Mouse (Mus musculus) intestine, embryonic 14.5 days (tissue): ENCODE measurements around the gene Rptn. TPM values are rescaled to one million over a fixed set of nuclear protein-coding genes. Genes with fewer than 3 reads are reported as not detected.

Experiments used
- ATAC-seq: fragments of 200-750 bp; cut with Nextera tagmentation; replicated peaks from 2 replicates; pipeline ENCODE4 v1.8.0; 2017; ENCODE audit warnings: low read depth, moderate number of reproducible peaks, moderate TSS enrichment, moderate library complexity; ENCODE audit not compliant: low FRiP score, low TSS enrichment
- DNase-seq: peaks from one replicate; pipeline ENCODE4 v3.0.0-alpha.2; 2018; ENCODE audit warnings: low spot score
- H3K27ac ChIP-seq: fragments of 300-500 bp; sonication (generic); 2 replicates; pipeline ENCODE4 v1.5.1; 2014; ENCODE audit warnings: low read depth, mild to moderate bottlenecking, control low read depth
- H3K27me3 ChIP-seq: fragments of 300-500 bp; sonication (generic); replicated peaks from 2 replicates; pipeline ENCODE4 v1.6.1; 2014; ENCODE audit warnings: low read length, control low read depth; ENCODE audit not compliant: control insufficient read depth, insufficient read depth
- H3K36me3 ChIP-seq: fragments of 300-500 bp; sonication (generic); 2 replicates; pipeline ENCODE4 v1.6.1; 2014; ENCODE audit warnings: low read length, control low read depth; ENCODE audit not compliant: control insufficient read depth, insufficient read depth
- H3K4me1 ChIP-seq: fragments of 300-500 bp; sonication (generic); replicated peaks from 2 replicates; pipeline ENCODE4 v1.6.1; 2014; ENCODE audit warnings: low read length, control low read depth, mixed read lengths; ENCODE audit not compliant: control insufficient read depth, insufficient read depth
- H3K4me2 ChIP-seq: fragments of 300-500 bp; sonication (generic); 2 replicates; pipeline ENCODE4 v1.6.1; 2014; ENCODE audit warnings: low read length
- H3K4me3 ChIP-seq: fragments of 300-500 bp; sonication (generic); 2 replicates; pipeline ENCODE4 v1.5.1; 2014; ENCODE audit warnings: low read depth, low read length, control low read depth, mixed read lengths
- H3K9ac ChIP-seq: fragments of 300-500 bp; sonication (generic); 2 replicates; pipeline ENCODE4 v1.6.1; 2014; ENCODE audit warnings: mild to moderate bottlenecking, low read length
- H3K9me3 ChIP-seq: fragments of 300-500 bp; sonication (generic); 2 replicates; pipeline ENCODE4 v1.6.1; 2016; ENCODE audit warnings: low read length, control low read depth; ENCODE audit not compliant: control insufficient read depth
- WGBS: fragments of 180-500 bp; shearing (Covaris S2); extraction: QIAGEN DNeasy Blood & Tissue Kit; methylation state at CpG from one replicate; pipeline ENCODE4 v1.1.7; 2014; 5-methylcytosine and 5-hydroxymethylcytosine counted together
- polyA plus RNA-seq: library from polyadenylated mRNA; unstranded; fragments of >200 nt; fragmentation: Nextera tagmentation; extraction: Ambion mirVana; gene quantifications from 2 replicates; pipeline ENCODE4 v1.2.1, GENCODE M21; 2014

The Rptn gene
- polyA plus RNA-seq, result not detected in 2 replicates

DNA sequence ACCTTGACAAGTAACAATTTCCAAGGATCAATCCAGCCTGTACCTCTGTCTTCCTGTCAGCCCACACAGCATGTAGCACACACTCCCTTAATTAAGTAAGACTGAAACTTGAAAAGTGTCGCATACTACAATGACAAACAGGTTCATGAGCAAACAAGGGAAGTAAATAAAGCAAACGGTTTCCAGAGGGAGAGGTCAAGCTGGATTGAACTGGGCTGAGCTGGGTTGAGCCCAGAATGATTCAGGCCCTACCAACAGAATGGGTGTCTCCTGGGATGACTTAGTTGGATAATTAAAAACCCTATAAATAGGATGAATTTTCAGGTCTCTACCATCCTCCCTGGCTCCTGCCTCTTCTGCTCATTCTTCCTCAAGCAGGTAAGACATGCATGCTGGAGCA lies at the start of gene Rptn:
Gene Rptn, plus strand, starts transcription at position 334 of the 400 bp plus-strand sequence.
- Histone ChIP-seq H3K27me3 (no peaks in the 10 kb centered on the region), H3K9ac (no peak within 1 kb of the TSS), H3K27ac (no peak within 1 kb of the TSS), H3K4me1 (no peaks in the 10 kb centered on the region), H3K4me3 (no peak within 1 kb of the TSS), H3K36me3 (no peaks in the 10 kb centered on the region), H3K4me2 (no peak within 1 kb of the TSS), H3K9me3 (no peaks in the 10 kb centered on the region)
- DNase-seq, result no peak
- 61% methylated on average over 2 of the region's 2 CpGs for WGBS
- ATAC-seq, result no peak

DNA sequence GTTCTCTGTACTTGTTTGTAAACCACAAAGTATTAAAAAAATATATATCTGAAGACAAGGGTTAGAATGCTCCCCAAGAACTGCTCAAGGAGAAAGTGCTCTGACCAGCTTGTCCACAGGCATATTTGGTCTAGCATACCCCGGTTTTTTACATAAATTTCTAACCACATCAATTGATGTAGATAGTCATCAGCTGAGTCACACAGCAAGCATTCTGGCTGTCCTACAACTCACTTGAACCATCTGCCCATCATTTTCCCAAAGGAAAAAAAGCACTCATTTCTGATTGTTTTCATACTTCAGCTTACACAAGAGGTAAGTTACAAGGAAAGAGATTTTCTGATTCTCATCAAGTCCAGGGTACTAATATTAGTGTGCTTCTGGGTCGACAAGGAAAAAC lies 46.6 kb upstream of the Rptn start:
- no peaks in the 10 kb centered on the region for H3K27me3 ChIP-seq
- H3K4me3 ChIP-seq, result no peak overlapping the region
- H3K4me1 ChIP-seq, result no peaks in the 10 kb centered on the region
- ATAC-seq (no peak), DNase-seq (no peak)
- WGBS, result 79% methylated on average over 2 of the region's 2 CpGs
- no peak overlapping the region for H3K9ac ChIP-seq
- no peak overlapping the region for H3K27ac ChIP-seq
- H3K4me2 ChIP-seq, result no peak overlapping the region
- no peaks in the 10 kb centered on the region for H3K36me3 ChIP-seq
- H3K9me3 ChIP-seq, result no peaks in the 10 kb centered on the region

DNA sequence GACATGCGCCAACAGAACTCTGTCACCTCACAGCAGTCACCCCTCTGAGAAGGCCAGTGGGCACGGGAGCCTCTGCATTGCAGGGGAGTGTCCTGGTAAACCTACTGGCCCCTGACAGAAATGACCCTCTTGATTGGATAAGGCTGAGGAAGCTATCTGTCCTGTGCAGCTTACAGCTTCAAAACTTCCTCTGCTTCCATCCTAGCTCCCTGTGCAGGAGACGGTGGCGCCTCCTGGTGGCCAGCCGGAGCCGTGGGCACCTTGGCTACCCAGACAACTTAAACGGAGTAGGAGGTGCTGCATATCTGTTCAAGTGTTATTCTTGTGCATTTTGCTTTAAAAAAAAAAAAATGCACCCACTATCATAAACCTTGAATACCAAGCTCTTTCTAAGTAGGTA lies 33.5 kb upstream of the Rptn start:
- Histone ChIP-seq H3K27me3 (no peaks in the 10 kb centered on the region), H3K27ac (no peak overlapping the region), H3K9me3 (no peaks in the 10 kb centered on the region), H3K4me2 (no peak overlapping the region), H3K36me3 (no peaks in the 10 kb centered on the region), H3K4me1 (no peaks in the 10 kb centered on the region), H3K4me3 (no peak overlapping the region), H3K9ac (no peak overlapping the region)
- DNase-seq (peak; percentile 69), ATAC-seq (no peak)
- WGBS, result 21% methylated on average over 7 of the region's 7 CpGs

DNA sequence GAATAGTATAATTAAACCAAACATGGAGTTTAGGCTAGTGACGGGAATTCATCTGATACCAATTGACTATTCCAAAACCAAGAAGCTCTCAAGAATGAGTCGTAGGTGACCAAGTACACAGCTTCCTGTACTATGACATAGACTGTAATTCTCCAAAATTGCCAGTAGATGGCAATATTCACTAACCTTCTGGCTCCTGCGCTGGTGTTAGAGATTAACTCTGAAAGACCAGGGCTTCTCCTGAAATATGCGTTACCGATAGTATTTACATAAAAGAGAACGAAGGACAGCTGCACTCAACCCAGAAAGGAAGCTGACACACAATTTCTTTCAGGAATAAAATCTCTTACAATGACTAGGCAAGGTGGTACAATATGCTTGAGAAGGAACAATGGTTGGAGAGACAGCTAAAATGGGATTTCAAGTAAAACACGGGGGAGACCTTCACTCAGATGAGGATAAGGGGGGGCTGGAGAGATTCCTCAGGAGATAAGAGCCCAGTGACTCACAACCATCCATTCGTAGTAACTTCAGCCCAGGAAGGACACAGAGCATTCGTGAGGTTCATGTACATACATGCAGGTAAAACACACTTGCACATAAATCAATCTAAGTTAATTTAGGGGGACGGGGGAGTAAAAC lies 31.4 kb upstream of the Rptn start:
- no peak for DNase-seq
- no peaks in the 10 kb centered on the region for H3K36me3 ChIP-seq
- 10% methylated on average over 10 of the region's 10 CpGs for WGBS
- no peaks in the 10 kb centered on the region for H3K9me3 ChIP-seq
- H3K4me3 ChIP-seq, result no peak overlapping the region
- H3K9ac ChIP-seq, result no peak overlapping the region
- no peaks in the 10 kb centered on the region for H3K4me1 ChIP-seq
- H3K27ac ChIP-seq, result no peak overlapping the region
- H3K27me3 ChIP-seq, result no peaks in the 10 kb centered on the region
- ATAC-seq, result peak; percentile 72
- H3K4me2 ChIP-seq, result peak overlapping the region; percentile 30; the same call in 1 of the 2 replicates

DNA sequence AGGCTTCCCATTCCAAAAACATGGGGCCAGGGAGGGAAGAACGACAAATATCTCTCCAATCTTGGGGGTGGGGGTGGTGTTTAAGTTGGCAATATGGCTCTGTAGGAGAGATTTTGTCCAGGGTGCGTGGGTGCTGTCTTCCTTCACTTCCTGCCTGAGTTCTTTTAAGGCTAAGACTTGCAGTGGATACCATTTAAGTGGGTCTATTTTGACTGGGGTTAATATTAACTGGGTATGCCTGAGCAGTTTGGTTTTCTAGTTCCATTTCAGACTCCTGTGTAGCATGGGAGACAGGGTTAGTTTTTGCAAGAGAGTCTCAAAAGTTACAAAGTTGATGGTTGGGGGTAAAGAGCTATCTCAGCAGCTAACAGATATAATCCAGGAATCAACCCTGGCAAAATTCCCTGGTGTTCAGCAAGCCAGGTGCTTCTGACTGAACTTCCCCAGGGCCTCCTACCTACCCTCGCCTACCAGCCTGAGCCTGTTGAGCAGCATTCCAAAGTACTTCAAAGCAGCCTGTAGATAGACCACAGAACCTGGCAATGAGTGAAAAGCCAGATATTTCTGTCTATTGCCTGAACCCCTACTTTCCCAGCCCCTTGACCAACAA lies 26.4 kb upstream of the Rptn start:
- no peak for DNase-seq
- Histone ChIP-seq H3K4me3 (no peak overlapping the region), H3K27me3 (no peaks in the 10 kb centered on the region), H3K4me2 (no peak overlapping the region), H3K9ac (no peak overlapping the region), H3K4me1 (no peaks in the 10 kb centered on the region), H3K9me3 (no peaks in the 10 kb centered on the region), H3K36me3 (no peaks in the 10 kb centered on the region), H3K27ac (no peak overlapping the region)
- ATAC-seq, result 0 out of 2 replicates have a peak, but pooled peaks have one; percentile 59
- WGBS, result 56% methylated on average over 3 of the region's 3 CpGs

DNA sequence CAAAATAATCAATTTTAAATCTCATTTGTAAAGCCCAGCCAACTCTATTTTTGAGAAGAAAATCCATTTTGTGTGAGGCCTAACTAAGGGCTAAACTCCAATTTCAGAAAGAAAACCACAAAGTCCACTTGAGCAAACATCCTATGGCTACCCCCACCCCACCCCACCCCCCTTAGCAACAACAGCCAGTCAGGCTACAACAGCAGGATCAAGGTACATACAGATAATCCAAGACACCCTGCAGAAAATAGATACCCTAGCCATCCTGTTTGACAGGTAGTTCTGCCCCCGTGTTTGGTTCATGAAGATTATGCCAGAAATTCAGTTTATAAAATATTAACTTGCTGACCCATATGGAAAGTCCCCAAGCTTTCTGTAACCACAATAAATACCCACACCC lies 25.3 kb upstream of the Rptn start:
- ATAC-seq, result 0 out of 2 replicates have a peak, but pooled peaks have one; percentile 59
- 75% methylated on average over 1 of the region's 1 CpGs for WGBS

DNA sequence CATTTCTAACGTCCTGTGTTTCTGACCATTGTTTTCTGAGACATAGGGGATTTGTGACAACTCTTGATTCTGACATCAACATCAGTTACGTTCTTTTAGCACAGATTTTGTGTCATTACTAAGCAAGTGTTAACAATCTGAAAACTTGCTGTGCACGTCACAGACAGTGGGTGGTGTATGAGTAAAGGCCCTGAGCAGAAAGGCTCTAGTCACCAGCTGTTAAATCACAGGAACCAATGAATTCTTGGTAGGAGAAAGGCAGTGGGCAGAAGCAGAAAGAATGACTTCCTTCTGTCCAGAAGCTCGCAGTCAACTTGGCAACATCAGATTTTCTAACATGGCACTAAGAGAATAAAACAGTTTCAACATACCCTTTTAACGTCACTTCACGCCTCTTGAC lies 20.1 kb upstream of the Rptn start:
- 78% methylated on average over 6 of the region's 6 CpGs for WGBS
- ATAC-seq (no peak), DNase-seq (no peak)
- Histone ChIP-seq H3K27me3 (no peaks in the 10 kb centered on the region), H3K4me1 (no peaks in the 10 kb centered on the region), H3K27ac (no peak overlapping the region), H3K9me3 (no peaks in the 10 kb centered on the region), H3K9ac (no peak overlapping the region), H3K4me2 (no peak overlapping the region), H3K4me3 (no peak overlapping the region), H3K36me3 (no peaks in the 10 kb centered on the region)

More for the DNA sequence above, 25.3 kb upstream of the Rptn start:
- Histone ChIP-seq H3K4me3 (no peak overlapping the region), H3K27me3 (no peaks in the 10 kb centered on the region), H3K4me1 (no peaks in the 10 kb centered on the region), H3K9ac (no peak overlapping the region), H3K9me3 (no peaks in the 10 kb centered on the region), H3K27ac (no peak overlapping the region), H3K36me3 (no peaks in the 10 kb centered on the region), H3K4me2 (no peak overlapping the region)
- DNase-seq, result no peak

DNA sequence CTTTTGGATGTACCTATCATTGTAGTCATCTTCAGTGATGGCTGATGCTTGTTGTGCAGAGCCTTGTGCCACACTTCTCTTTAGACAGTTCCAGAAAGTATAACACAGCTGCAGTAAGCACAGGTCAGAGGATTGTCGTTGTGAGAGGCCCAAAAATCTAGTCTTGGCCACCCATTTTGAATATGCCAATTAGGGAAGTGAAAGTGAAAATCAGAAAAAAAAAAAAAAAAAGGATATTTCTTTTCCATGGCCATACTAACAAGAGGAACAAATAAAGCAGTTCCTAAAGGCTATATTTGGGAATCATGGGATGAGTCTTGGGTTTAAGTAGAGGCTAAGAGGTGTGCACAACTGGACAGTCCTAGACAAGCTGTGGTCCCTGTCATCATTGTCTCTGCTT lies 18.3 kb upstream of the Rptn start:
- Histone ChIP-seq H3K4me1 (no peaks in the 10 kb centered on the region), H3K9me3 (no peaks in the 10 kb centered on the region), H3K4me3 (no peak overlapping the region), H3K27ac (no peak overlapping the region), H3K36me3 (no peaks in the 10 kb centered on the region), H3K4me2 (no peak overlapping the region), H3K27me3 (no peaks in the 10 kb centered on the region), H3K9ac (no peak overlapping the region)
- DNase-seq (no peak), ATAC-seq (no peak)
- WGBS, result 68% methylated on average over 1 of the region's 1 CpGs

DNA sequence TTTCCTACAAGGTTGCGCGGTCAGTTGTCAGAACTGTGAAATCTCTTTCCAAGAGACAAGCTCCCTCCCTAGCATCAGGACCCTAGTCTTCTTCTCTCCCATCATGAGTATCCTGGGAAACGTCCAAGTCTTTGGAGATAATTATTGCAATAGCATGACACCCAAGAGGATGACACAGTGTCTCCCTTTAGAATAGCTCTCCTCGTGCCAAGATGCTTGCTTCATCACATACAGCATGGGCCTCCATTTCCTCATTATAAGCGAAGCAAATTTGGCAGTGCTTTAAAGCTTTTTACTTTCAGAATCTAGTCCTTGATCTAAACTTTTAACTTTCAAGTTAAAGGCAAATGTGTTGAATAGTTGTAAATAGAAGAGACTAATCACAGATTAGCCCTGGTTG lies 17.9 kb upstream of the Rptn start:
- no peak overlapping the region for H3K9ac ChIP-seq
- no peaks in the 10 kb centered on the region for H3K4me1 ChIP-seq
- no peaks in the 10 kb centered on the region for H3K9me3 ChIP-seq
- no peak for DNase-seq
- 85% methylated on average over 5 of the region's 5 CpGs for WGBS
- H3K36me3 ChIP-seq, result no peaks in the 10 kb centered on the region
- H3K27ac ChIP-seq, result no peak overlapping the region
- no peaks in the 10 kb centered on the region for H3K27me3 ChIP-seq
- ATAC-seq, result no peak
- H3K4me3 ChIP-seq, result no peak overlapping the region
- H3K4me2 ChIP-seq, result no peak overlapping the region
